Mouse (Mus musculus): Measurements from ENCODE around the gene Snrnp25.

Gene Snrnp25

DNA sequence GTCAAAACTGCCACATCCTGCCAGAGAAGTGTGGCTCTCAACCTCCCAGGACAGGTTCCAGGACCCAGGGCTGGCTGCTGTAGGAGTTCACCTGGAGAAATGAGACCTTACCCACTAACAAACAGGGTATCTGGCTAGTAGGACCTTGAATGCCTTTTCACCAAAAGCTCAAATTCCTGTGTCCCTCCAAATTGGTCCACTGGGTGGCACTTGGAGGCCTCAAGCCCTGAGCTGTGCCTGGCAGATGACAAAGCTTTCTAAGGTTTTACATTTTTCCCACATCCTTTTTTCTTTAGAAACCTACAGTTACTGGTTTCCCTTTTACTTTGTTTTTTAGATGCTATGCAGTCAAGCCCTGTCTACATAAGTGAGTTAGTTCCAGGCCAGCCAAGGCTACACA, 41.9 kb downstream of the Snrnp25 start:
- no peak for DNase-seq

DNA sequence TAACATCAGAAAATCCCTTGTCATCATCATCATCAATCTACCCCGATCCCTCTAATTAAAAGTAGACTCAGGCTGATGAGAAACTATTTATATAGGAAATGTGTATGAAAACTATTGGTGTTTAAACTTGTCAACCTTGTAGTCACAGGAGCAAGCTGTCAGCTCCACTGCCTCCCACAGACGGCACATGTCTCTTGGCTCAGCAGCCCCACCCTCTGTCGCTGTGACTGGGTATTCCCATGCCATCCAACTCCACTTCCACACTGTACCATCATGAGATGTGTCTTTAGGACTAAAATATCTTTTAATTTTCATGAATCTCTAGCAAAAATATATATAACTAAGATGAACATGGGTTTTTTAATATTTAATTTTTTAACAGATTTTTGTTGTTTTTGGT, 43.1 kb downstream of the Snrnp25 start:
- no peak for DNase-seq

DNA sequence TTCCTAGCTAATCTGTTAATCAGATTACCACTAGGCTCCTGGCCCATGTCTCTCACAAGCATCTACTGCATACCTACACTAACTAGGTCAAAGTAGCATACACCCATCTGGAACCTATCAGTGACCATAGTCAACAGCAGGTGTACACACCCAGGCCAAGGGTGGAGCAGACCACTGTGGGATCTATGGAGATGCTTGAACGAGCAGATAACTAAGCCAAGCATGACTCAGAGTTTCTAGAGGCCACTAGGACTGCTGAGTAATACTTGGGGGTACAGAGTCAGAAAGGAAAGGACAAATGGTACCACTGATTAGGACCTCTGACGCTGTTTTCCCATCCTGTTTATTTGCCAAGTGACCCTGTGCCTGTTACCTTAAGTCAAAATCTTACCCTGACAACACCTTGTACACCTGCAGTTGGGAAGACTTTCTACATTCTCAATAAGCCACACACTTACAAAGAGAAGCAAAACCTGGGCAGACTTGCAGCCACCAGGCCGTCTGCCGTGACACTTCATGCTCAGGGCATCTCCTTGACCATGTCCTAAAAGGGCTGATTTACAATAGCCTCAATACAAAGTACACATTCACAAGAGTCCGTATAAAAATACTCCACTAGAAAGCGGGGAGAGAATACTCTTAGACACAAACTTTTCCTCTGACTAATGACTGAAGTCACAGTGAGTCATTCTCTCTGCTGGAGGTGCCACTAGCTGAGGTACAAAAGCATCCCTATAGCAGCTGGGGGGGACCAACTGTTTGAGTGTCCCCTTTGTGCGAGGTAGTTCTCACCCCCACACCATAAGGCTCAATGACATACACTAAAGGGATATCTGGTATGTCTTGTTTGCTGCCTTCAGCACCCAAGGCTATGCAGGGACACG, 45.9 kb downstream of the Snrnp25 start:
- DNase-seq: no peak

DNA sequence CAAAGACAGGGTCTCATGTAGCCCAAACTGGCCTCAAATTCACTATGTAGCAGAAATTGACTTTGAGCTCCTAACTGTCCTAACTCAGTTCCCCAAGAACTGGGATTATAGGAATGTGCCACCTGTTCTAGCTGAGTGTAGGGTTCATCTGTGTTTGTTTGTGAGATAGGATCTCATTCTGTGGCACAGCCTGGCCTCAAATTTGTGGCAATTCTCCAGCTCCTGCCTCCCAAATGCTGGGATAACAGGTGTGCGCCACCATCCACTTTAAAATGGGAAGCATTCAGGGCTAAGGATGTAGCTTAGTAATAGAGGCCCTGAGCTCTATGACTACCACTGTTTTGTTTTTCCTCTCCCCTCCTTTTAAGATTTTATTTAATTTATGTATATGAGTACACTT, 47.9 kb downstream of the Snrnp25 start:
- no peak for DNase-seq

DNA sequence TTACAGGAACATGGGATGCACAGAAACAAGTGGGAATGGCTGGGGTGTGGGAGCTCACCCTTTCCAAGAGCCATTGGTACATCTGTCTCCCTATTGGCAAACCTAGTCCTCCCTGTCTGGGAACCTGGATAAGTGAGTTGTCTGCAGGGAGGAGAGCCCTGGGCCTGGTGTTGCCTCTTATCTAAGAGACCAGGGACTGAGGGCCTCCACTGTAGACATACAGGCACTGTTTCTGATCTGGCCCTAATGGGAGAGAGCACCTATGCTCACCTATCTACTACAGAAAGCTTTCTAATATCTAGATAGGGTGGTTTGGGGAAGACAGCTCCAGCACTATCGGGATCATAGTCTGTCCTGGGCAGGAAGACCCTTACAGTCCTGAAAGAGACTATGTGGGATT, 50.9 kb downstream of the Snrnp25 start:
- DNase-seq: no peak

DNA sequence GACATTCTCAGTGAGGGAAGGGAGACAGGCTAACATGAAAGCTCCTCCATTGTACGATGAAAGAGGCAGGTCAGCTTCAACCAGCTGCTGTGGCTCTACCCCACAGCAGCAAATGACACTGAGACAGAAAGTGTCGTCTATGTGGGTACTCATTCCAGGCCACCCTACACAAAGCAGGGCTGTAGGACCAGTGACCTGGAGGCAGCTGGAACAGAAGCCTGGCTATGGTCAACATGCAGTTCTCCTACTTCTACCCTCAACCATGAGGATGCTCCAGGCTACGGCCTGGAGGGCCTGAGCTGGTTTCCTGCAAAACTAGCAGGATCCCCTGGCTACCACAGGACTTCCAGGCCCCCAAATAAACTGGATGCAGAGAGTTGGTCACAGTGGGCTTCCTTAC, 51.4 kb downstream of the Snrnp25 start:
- no peak for DNase-seq
